ENCODE assay signal across 19 mouse cellular contexts in the genomic region with DNA sequence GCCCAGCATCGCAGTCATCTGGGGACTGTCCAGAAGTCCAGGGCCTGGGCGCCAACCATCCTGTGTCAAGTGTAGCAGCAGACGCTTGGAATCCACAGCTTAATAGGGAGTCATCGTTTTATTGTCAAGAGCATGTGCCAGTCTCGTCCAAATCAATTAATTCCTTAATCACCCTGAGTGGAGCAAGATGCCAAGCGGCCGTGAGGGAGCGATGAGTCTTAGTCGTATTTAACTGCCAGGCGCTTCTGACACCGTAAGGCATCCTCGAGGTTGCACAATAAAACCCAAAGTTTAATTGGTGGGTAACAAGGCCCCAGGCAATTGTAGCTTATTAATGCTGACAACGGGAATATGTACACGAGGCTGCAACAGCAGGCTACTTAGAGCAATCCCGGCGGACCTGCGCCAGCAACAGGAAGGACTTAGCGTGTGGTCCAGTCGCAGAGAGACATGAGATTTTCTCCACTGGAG.
DNase-seq lines count a peak whose midpoint lies in the region; ATAC-seq lines count a peak whose summit lies in the region.
"Had no signal": no experiment of that assay in that cellular context is flagged by ENCODE, and none has a peak within 500 bp of the region (broad histone marks: within the 10 kb centered on the region; RNA-seq: fewer than 3 reads in every experiment).

No protein-coding gene starts in this region.

- no peak for ATAC-seq in midbrain, embryonic 11.5 days (ENCODE audit: low FRiP score)
- no peak for ATAC-seq in neural tube, embryonic 15.5 days (ENCODE audit: low FRiP score)
- ATAC-seq in CD4-positive, CD25-positive, alpha-beta regulatory T cell, adult 4 months = no peak
- ATAC-seq: intestine, embryonic 16.5 days had no signal

- no peak overlapping the region for H3K9ac ChIP-seq in midbrain, embryonic 11.5 days (ENCODE audit: low read length)
- no peak overlapping the region for H3K9ac ChIP-seq in neural tube, embryonic 15.5 days (replicated peaks)
- H3K9ac ChIP-seq: embryonic facial prominence, embryonic 15.5 days; limb, embryonic 12.5 days; liver, embryonic 15.5 days had no signal

- H3K4me1 ChIP-seq in midbrain, embryonic 10.5 days = no peaks in the 10 kb centered on the region
- no peaks in the 10 kb centered on the region for H3K4me1 ChIP-seq in midbrain, embryonic 11.5 days (ENCODE audit: control insufficient read depth, insufficient read depth, low read length)
- H3K4me1 ChIP-seq in neural tube, embryonic 15.5 days = peaks cover 7% of the 10 kb centered on the region
- H3K4me1 ChIP-seq: embryonic facial prominence, embryonic 15.5 days; limb, embryonic 12.5 days; liver, embryonic 15.5 days had no signal

- peak; percentile 9 for DNase-seq in gastrocnemius, adult 18-20 months (ENCODE audit: low spot score)
- no peak for DNase-seq in gastrocnemius, postnatal 4 days (ENCODE audit: low spot score in 2 of 2)
- peak; percentile 3 for DNase-seq in midbrain, embryonic 10.5 days (ENCODE audit: low spot score)
- DNase-seq in midbrain, embryonic 11.5 days (ENCODE audit: low spot score, missing footprints) = no peak
- peak; percentile 12 for DNase-seq in gonadal fat pad, adult 2 months (ENCODE audit: low read depth)
- DNase-seq in ovary, postnatal 36 days (ENCODE audit: low spot score) = no peak
- DNase-seq: adrenal gland, postnatal 14 days; heart, postnatal 4 days; lung, postnatal 4 days; right cerebral cortex, postnatal 14 days; thymus, postnatal 36 days had no signal

- H3K4me2 ChIP-seq in midbrain, embryonic 11.5 days = no peak overlapping the region
- H3K4me2 ChIP-seq in neural tube, embryonic 15.5 days = peak overlapping the region; percentile 2; the same call in 1 of the 2 replicates
- H3K4me2 ChIP-seq: embryonic facial prominence, embryonic 15.5 days; heart, embryonic 11.5 days; limb, embryonic 12.5 days; liver, embryonic 15.5 days had no signal

- no peaks in the 10 kb centered on the region for H3K36me3 ChIP-seq in midbrain, embryonic 10.5 days
- no peaks in the 10 kb centered on the region for H3K36me3 ChIP-seq in midbrain, embryonic 11.5 days (ENCODE audit: control insufficient read depth, insufficient read depth, low read length)
- no peaks in the 10 kb centered on the region for H3K36me3 ChIP-seq in neural tube, embryonic 15.5 days
- H3K36me3 ChIP-seq: embryonic facial prominence, embryonic 15.5 days; limb, embryonic 12.5 days; liver, embryonic 15.5 days had no signal

- no peak overlapping the region for H3K27ac ChIP-seq in midbrain, embryonic 10.5 days (replicated peaks)
- H3K27ac ChIP-seq in midbrain, embryonic 11.5 days (ENCODE audit: low read depth, low read length) = no peak overlapping the region
- no peak overlapping the region for H3K27ac ChIP-seq in neural tube, embryonic 15.5 days (replicated peaks)
- H3K27ac ChIP-seq: embryonic facial prominence, embryonic 15.5 days; limb, embryonic 12.5 days; liver, embryonic 15.5 days; stomach, postnatal 0 days had no signal

- no peaks in the 10 kb centered on the region; the same call in 1 of the 2 replicates for H3K9me3 ChIP-seq in midbrain, embryonic 10.5 days (replicated peaks)
- H3K9me3 ChIP-seq in midbrain, embryonic 11.5 days (ENCODE audit: control insufficient read depth, low read length) = no peaks in the 10 kb centered on the region
- no peaks in the 10 kb centered on the region for H3K9me3 ChIP-seq in neural tube, embryonic 15.5 days (replicated peaks)
- H3K9me3 ChIP-seq: embryonic facial prominence, embryonic 15.5 days; liver, embryonic 15.5 days had no signal

- H3K4me3 ChIP-seq in midbrain, embryonic 10.5 days = no peak overlapping the region
- H3K4me3 ChIP-seq in midbrain, embryonic 11.5 days (ENCODE audit: low read depth, low read length) = no peak overlapping the region
- H3K4me3 ChIP-seq in neural tube, embryonic 15.5 days (replicated peaks) = no peak overlapping the region
- H3K4me3 ChIP-seq: embryonic facial prominence, embryonic 15.5 days; limb, embryonic 12.5 days; liver, embryonic 15.5 days had no signal

- 91% methylated on average over 19 of the region's 19 CpGs for WGBS in midbrain, embryonic 10.5 days
- WGBS in midbrain, embryonic 11.5 days = 90% methylated on average over 19 of the region's 19 CpGs
- WGBS in neural tube, embryonic 15.5 days = 41% methylated on average over 19 of the region's 19 CpGs

- H3K27me3 ChIP-seq in midbrain, embryonic 10.5 days (ENCODE audit: low read depth, poor library complexity, severe bottlenecking) = no peaks in the 10 kb centered on the region
- H3K27me3 ChIP-seq in midbrain, embryonic 11.5 days (ENCODE audit: control insufficient read depth, insufficient read depth, low read length) = no peaks in the 10 kb centered on the region
- H3K27me3 ChIP-seq in neural tube, embryonic 15.5 days (replicated peaks) = no peaks in the 10 kb centered on the region
- H3K27me3 ChIP-seq: limb, embryonic 12.5 days; liver, embryonic 15.5 days had no signal

Comparison
In these comparisons a context has a peak if more than half of its experiments do, and no peak if none do; other contexts are left out.
1. DNase-seq: peak in gastrocnemius, adult 18-20 months (single experiment), midbrain, embryonic 10.5 days (single experiment) and gonadal fat pad, adult 2 months (single experiment); none in gastrocnemius, postnatal 4 days (0 of 2), midbrain, embryonic 11.5 days (single experiment) and ovary, postnatal 36 days (single experiment).